Mouse (Mus musculus) CD8-positive naive resting alpha-beta T cell, adult 2 months (primary cell): ENCODE results near the gene Adck1.
"Not testable (repeated sequence)": the region's sequence is repeated elsewhere in the genome, so short reads cannot be mapped to it uniquely, and the experiment has no call there.

ENCODE experiments used
- DNase-seq, 2 experiments: peaks; one replicate each; pipeline ENCODE4 v3.0.0; 2022; ENCODE audit warnings: low read depth in 2 of 2, low spot score in 2 of 2

Adck1 gene

DNA sequence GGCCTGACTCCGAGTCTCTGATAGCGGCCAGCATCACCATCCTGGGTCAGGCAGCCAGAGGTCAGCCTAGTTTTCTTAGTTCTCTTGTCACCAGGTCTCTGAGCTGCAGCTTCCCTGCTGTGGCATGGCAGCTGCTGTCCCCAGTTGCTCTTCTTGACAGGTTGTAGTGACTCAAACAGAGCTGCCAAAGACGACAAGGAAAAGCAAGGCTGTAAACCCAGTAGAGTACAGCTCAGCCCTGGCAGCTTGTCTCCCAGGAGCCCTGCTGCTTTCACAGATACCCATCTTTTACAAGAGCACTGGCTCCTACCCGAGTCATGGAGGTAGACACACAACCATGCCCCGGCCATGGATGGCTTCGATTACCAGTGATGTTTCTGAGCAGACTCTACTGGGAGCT is 108.3 kb downstream of the Adck1 start:
- DNase-seq = no peak

DNA sequence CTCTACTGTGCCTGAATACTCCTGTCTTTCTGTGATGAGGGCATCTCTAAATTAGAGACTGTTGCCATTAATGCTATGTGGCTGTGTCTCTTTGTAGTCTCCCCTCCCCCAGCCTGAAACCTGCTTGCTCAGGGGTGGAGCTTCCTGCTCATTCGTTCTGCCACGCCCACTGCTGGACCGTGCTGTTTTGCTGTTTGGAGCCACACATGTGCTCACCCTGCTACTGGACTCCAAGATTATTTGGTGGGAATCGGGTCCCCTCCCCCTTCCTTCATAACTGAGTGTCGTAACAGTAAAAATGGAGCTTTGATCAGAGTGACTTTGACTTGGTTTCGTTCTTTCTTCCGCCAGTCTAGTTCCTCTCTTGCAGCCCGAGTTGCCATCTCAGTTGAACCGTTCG is 111.5 kb downstream of the Adck1 start:
- not testable (repeated sequence) for DNase-seq

GRCm38 (mm10) chr12:88472832-88473231 is 112.5 kb downstream of the Adck1 start:
- DNase-seq = no peak

- DNase-seq = no peak
Observed at GRCm38 (mm10) chr12:88473796-88474195, 113.4 kb downstream of the Adck1 start.

DNA sequence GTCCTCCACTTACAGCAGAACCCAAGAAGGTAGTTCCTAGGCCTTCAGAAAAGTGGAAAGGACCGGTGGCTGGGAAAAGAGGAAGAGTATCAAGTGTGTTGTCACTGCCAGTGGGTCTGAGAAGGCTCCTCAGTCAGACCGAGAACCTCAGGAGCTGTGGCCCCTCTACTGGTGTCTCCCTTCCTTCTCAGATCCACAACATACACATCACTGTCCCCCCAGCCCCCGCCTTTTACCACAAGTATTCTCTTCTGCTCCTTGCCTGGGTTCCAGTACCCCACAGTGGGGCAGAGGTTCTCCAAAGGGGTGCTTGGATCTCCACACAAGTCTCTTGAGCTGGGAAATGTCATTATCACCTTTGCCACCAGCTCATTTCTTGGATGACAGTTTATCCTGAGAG is 115.5 kb downstream of the Adck1 start:
- no peak for DNase-seq

GRCm38 (mm10) chr12:88476702-88477101 is 116.3 kb downstream of the Adck1 start:
- no peak for DNase-seq

GRCm38 (mm10) chr12:88481657-88482056 is 121.3 kb downstream of the Adck1 start:
- no peak for DNase-seq

DNA sequence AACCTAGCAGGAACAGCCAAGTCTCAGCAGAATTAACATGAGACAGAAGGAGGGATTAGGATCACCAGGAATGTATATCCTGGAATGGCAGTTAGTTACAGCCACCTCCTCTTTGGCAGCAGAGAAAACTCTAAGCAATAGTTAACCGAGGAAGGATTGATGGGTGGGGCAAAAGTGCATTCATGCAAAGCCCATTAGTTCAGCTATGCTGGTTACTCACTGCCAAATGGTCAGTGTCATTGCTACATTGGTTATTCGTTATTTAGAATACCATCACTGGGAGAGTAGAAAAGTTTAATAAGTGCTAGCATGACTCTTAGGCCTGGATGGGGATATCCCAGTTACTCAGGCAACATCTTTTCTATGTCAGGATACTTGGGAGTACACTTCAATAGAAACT is 130.5 kb downstream of the Adck1 start:
- no peak for DNase-seq
